Mouse (Mus musculus) left cerebral cortex, adult 8-10 months (tissue): Measurements from ENCODE around the gene Ovca2. TPM values are rescaled to one million over a fixed set of nuclear protein-coding genes. Genes with fewer than 3 reads are reported as not detected.

Experiments used
- DNase-seq, 2 experiments: peaks; one replicate each; pipeline ENCODE4 v3.0.0; 2022; ENCODE audit warnings: low spot score in 2 of 2
- microRNA-seq, 2 experiments: library from miRNA; unstranded; fragments of <30 nt; microRNA quantifications; one replicate each; pipeline ENCODE4 v1.2.0; 2022
- total RNA-seq, 4 experiments: library from RNA; stranded (reverse); gene quantifications; 2 replicates each; pipeline ENCODE4 v1.2.4; 2022

Ovca2 gene
- total RNA-seq, 4 experiments from 2014 or later: 12.8 to 13.5 (median 13.2) TPM

GRCm38 (mm10) chr11:75131300-75131699, 47.3 kb downstream of the Ovca2 start:
- no peak for DNase-seq

GRCm38 (mm10) chr11:75129481-75129880, 49.2 kb downstream of the Ovca2 start:
- no peak for DNase-seq

GRCm38 (mm10) chr11:75126384-75126783, 52.3 kb downstream of the Ovca2 start:
- no peak for DNase-seq

Small RNAs within 50 kb of the gene (microRNA-seq; reads per million reads assigned to microRNA genes)
- gene Mir132 (21,398 to 23,001 reads per million in 2 experiments), gene Mir212 (515 to 553 reads per million in 2 experiments)

Other genes starting within 250 kb of the Ovca2 start
- 1 to 10 TPM; 3.2 to 3.7 (median 3.4) TPM for gene Hic1, start 9.3 kb downstream of the Ovca2 start, total RNA-seq
- 10 to 100 TPM; 22.7 to 28.7 (median 27.0) TPM for gene Dph1, start 12.4 kb upstream of the Ovca2 start, total RNA-seq
- gene Rtn4rl1, start 14.9 kb upstream of the Ovca2 start, total RNA-seq: 10 to 100 TPM; 67.2 to 72.6 (median 67.9) TPM
- gene Rpa1, start 169.5 kb upstream of the Ovca2 start, total RNA-seq: 10 to 100 TPM; 47.5 to 51.4 (median 50.2) TPM
- 10 to 100 TPM; 13.9 to 22.5 (median 18.1) TPM for gene Smyd4, start 169.6 kb upstream of the Ovca2 start, total RNA-seq
- 10 to 100 TPM in 2 of 4 experiments, 1 to 10 TPM in 2; 8.5 to 17.8 (median 11.3) TPM for gene Serpinf1, start 243.9 kb upstream of the Ovca2 start, total RNA-seq